Mouse (Mus musculus): ENCODE measurements around the gene Cog3.
A peak's percentile ranks its signal among the peaks of the same experiment; 100 is the strongest.
"Not testable (repeated sequence)": the region's sequence is repeated elsewhere in the genome, so short reads cannot be mapped to it uniquely, and the experiment has no call there.

Gene Cog3

GRCm38 (mm10) chr14:75753991-75754817 is at the start of gene Cog3:
Gene Cog3, minus strand, starts transcription at chr14:75754517.
- peak; percentile 95 to 98 for DNase-seq (ENCODE audit: low spot score in 2 of 2)

GRCm38 (mm10) chr14:75797769-75798386 is 43.6 kb upstream of the Cog3 start:
- DNase-seq (ENCODE audit: low spot score in 2 of 2), result no peak

GRCm38 (mm10) chr14:75795918-75796317 is 41.6 kb upstream of the Cog3 start:
- DNase-seq (ENCODE audit: low spot score in 2 of 2), result no peak

GRCm38 (mm10) chr14:75794726-75795125 is 40.4 kb upstream of the Cog3 start:
- no peak for DNase-seq (ENCODE audit: low spot score in 2 of 2)

GRCm38 (mm10) chr14:75794324-75794723 is 40.0 kb upstream of the Cog3 start:
- no peak for DNase-seq (ENCODE audit: low spot score in 2 of 2)

GRCm38 (mm10) chr14:75793110-75793509 is 38.8 kb upstream of the Cog3 start:
- no peak for DNase-seq (ENCODE audit: low spot score in 2 of 2)

- DNase-seq (ENCODE audit: low spot score in 2 of 2), result no peak
These were observed 37.1 kb upstream of the Cog3 start for GRCm38 (mm10) chr14:75791372-75791771.

- no peak for DNase-seq (ENCODE audit: low spot score in 2 of 2)
These were observed 36.2 kb upstream of the Cog3 start for GRCm38 (mm10) chr14:75790411-75790996.

GRCm38 (mm10) chr14:75789291-75789690 is 35.0 kb upstream of the Cog3 start:
- no peak for DNase-seq (ENCODE audit: low spot score in 2 of 2)

GRCm38 (mm10) chr14:75787794-75788175 is 33.5 kb upstream of the Cog3 start:
- no peak for DNase-seq (ENCODE audit: low spot score in 2 of 2)

GRCm38 (mm10) chr14:75786868-75787793 is 32.8 kb upstream of the Cog3 start, which contains the start of gene Slc25a30:
Gene Slc25a30, minus strand, starts transcription at chr14:75787037.
- DNase-seq (ENCODE audit: low spot score in 2 of 2), result peak; percentile 94 to 96

GRCm38 (mm10) chr14:75786424-75786867 is 32.1 kb upstream of the Cog3 start:
- DNase-seq (ENCODE audit: low spot score in 2 of 2), result peak; percentile 49 to 62

GRCm38 (mm10) chr14:75779913-75780312 is 25.6 kb upstream of the Cog3 start:
- DNase-seq (ENCODE audit: low spot score in 2 of 2), result no peak

- no peak for DNase-seq (ENCODE audit: low spot score in 2 of 2)
These were observed 22.3 kb upstream of the Cog3 start for GRCm38 (mm10) chr14:75776637-75777036.

GRCm38 (mm10) chr14:75773431-75773830 is 19.1 kb upstream of the Cog3 start:
- DNase-seq (ENCODE audit: low spot score in 2 of 2), result no peak

- DNase-seq (ENCODE audit: low spot score in 2 of 2), result not testable (repeated sequence)
These were observed 18.1 kb upstream of the Cog3 start for GRCm38 (mm10) chr14:75772407-75772806.

- DNase-seq (ENCODE audit: low spot score in 2 of 2), result no peak
These were observed 16.8 kb upstream of the Cog3 start for GRCm38 (mm10) chr14:75771101-75771501.

GRCm38 (mm10) chr14:75769334-75769733 is 15.0 kb upstream of the Cog3 start:
- DNase-seq (ENCODE audit: low spot score in 2 of 2), result no peak

- DNase-seq (ENCODE audit: low spot score in 2 of 2), result no peak
These were observed 13.9 kb upstream of the Cog3 start for GRCm38 (mm10) chr14:75768275-75768608.

- peak; percentile 79 to 86 for DNase-seq (ENCODE audit: low spot score in 2 of 2)
These were observed 13.4 kb upstream of the Cog3 start for GRCm38 (mm10) chr14:75767492-75768274.
